Mouse (Mus musculus) intestine, embryonic 14.5 days (tissue): ENCODE data around the gene Stx1b. TPM values are rescaled to one million over a fixed set of nuclear protein-coding genes. Genes with fewer than 3 reads are reported as not detected.

ENCODE experiments used
- ATAC-seq: fragments of 200-750 bp; cut with Nextera tagmentation; replicated peaks from 2 replicates; pipeline ENCODE4 v1.8.0; 2017; ENCODE audit warnings: low read depth, moderate number of reproducible peaks, moderate TSS enrichment, moderate library complexity; ENCODE audit not compliant: low FRiP score, low TSS enrichment
- DNase-seq: peaks from one replicate; pipeline ENCODE4 v3.0.0-alpha.2; 2018; ENCODE audit warnings: low spot score
- H3K27ac ChIP-seq: fragments of 300-500 bp; sonication (generic); 2 replicates; pipeline ENCODE4 v1.5.1; 2014; ENCODE audit warnings: low read depth, mild to moderate bottlenecking, control low read depth
- H3K27me3 ChIP-seq: fragments of 300-500 bp; sonication (generic); replicated peaks from 2 replicates; pipeline ENCODE4 v1.6.1; 2014; ENCODE audit warnings: low read length, control low read depth; ENCODE audit not compliant: control insufficient read depth, insufficient read depth
- H3K36me3 ChIP-seq: fragments of 300-500 bp; sonication (generic); 2 replicates; pipeline ENCODE4 v1.6.1; 2014; ENCODE audit warnings: low read length, control low read depth; ENCODE audit not compliant: control insufficient read depth, insufficient read depth
- H3K4me1 ChIP-seq: fragments of 300-500 bp; sonication (generic); replicated peaks from 2 replicates; pipeline ENCODE4 v1.6.1; 2014; ENCODE audit warnings: low read length, control low read depth, mixed read lengths; ENCODE audit not compliant: control insufficient read depth, insufficient read depth
- H3K4me2 ChIP-seq: fragments of 300-500 bp; sonication (generic); 2 replicates; pipeline ENCODE4 v1.6.1; 2014; ENCODE audit warnings: low read length
- H3K4me3 ChIP-seq: fragments of 300-500 bp; sonication (generic); 2 replicates; pipeline ENCODE4 v1.5.1; 2014; ENCODE audit warnings: low read depth, low read length, control low read depth, mixed read lengths
- H3K9ac ChIP-seq: fragments of 300-500 bp; sonication (generic); 2 replicates; pipeline ENCODE4 v1.6.1; 2014; ENCODE audit warnings: mild to moderate bottlenecking, low read length
- H3K9me3 ChIP-seq: fragments of 300-500 bp; sonication (generic); 2 replicates; pipeline ENCODE4 v1.6.1; 2016; ENCODE audit warnings: low read length, control low read depth; ENCODE audit not compliant: control insufficient read depth
- WGBS: fragments of 180-500 bp; shearing (Covaris S2); extraction: QIAGEN DNeasy Blood & Tissue Kit; methylation state at CpG from one replicate; pipeline ENCODE4 v1.1.7; 2014; 5-methylcytosine and 5-hydroxymethylcytosine counted together
- polyA plus RNA-seq: library from polyadenylated mRNA; unstranded; fragments of >200 nt; fragmentation: Nextera tagmentation; extraction: Ambion mirVana; gene quantifications from 2 replicates; pipeline ENCODE4 v1.2.1, GENCODE M21; 2014

The Stx1b gene
- polyA plus RNA-seq, 1 experiment from 2014 or later: 4.9 TPM

GRCm38 (mm10) chr7:127812292-127812691 is 12.1 kb downstream of the Stx1b start:
- H3K9me3 ChIP-seq: no peaks in the 10 kb centered on the region
- no peaks in the 10 kb centered on the region for H3K27me3 ChIP-seq
- no peaks in the 10 kb centered on the region for H3K4me1 ChIP-seq
- peaks cover 15% of the 10 kb centered on the region; the same call in 1 of the 2 replicates for H3K36me3 ChIP-seq
- H3K27ac ChIP-seq: no peak overlapping the region
- no peak overlapping the region for H3K9ac ChIP-seq
- DNase-seq (no peak), ATAC-seq (no peak)
- no peak overlapping the region for H3K4me3 ChIP-seq
- H3K4me2 ChIP-seq: no peak overlapping the region
- WGBS: 83% methylated on average over 3 of the region's 3 CpGs

- Histone ChIP-seq H3K4me1 (no peaks in the 10 kb centered on the region), H3K27ac (no peak overlapping the region), H3K4me3 (no peak overlapping the region), H3K9me3 (no peaks in the 10 kb centered on the region), H3K27me3 (no peaks in the 10 kb centered on the region), H3K9ac (no peak overlapping the region), H3K36me3 (peaks cover 15% of the 10 kb centered on the region; the same call in 1 of the 2 replicates), H3K4me2 (no peak overlapping the region)
- no peak for ATAC-seq
- WGBS: 76% methylated on average over 4 of the region's 4 CpGs
- no peak for DNase-seq
Measured at GRCm38 (mm10) chr7:127811240-127811639, 13.1 kb downstream of the Stx1b start.

GRCm38 (mm10) chr7:127810650-127811049 is 13.7 kb downstream of the Stx1b start:
- WGBS: 82% methylated on average over 10 of the region's 10 CpGs

GRCm38 (mm10) chr7:127809846-127810245 is 14.5 kb downstream of the Stx1b start:
- Histone ChIP-seq H3K36me3 (peaks cover 15% of the 10 kb centered on the region; the same call in 1 of the 2 replicates), H3K9ac (no peak overlapping the region), H3K4me3 (no peak overlapping the region), H3K27ac (no peak overlapping the region), H3K27me3 (no peaks in the 10 kb centered on the region), H3K9me3 (no peaks in the 10 kb centered on the region), H3K4me1 (no peaks in the 10 kb centered on the region), H3K4me2 (no peak overlapping the region)
- DNase-seq: no peak
- no peak for ATAC-seq
- WGBS: 93% methylated on average over 1 of the region's 1 CpGs

More at GRCm38 (mm10) chr7:127810650-127811049, 13.7 kb downstream of the Stx1b start:
- Histone ChIP-seq H3K36me3 (peaks cover 15% of the 10 kb centered on the region; the same call in 1 of the 2 replicates), H3K4me3 (no peak overlapping the region), H3K4me1 (no peaks in the 10 kb centered on the region), H3K9ac (no peak overlapping the region), H3K4me2 (no peak overlapping the region), H3K9me3 (no peaks in the 10 kb centered on the region), H3K27me3 (no peaks in the 10 kb centered on the region), H3K27ac (no peak overlapping the region)
- ATAC-seq: no peak
- no peak for DNase-seq

GRCm38 (mm10) chr7:127808821-127809220 is 15.5 kb downstream of the Stx1b start:
- Histone ChIP-seq H3K9ac (no peak overlapping the region), H3K4me3 (no peak overlapping the region), H3K27me3 (no peaks in the 10 kb centered on the region), H3K4me2 (no peak overlapping the region), H3K4me1 (no peaks in the 10 kb centered on the region), H3K36me3 (peaks cover 10% of the 10 kb centered on the region; the same call in 1 of the 2 replicates), H3K9me3 (no peaks in the 10 kb centered on the region), H3K27ac (no peak overlapping the region)
- WGBS: 75% methylated on average over 5 of the region's 5 CpGs
- ATAC-seq (no peak), DNase-seq (no peak)

GRCm38 (mm10) chr7:127802313-127802712 is 22.0 kb downstream of the Stx1b start:
- no peaks in the 10 kb centered on the region for H3K27me3 ChIP-seq
- 92% methylated on average over 17 of the region's 17 CpGs for WGBS
- H3K4me1 ChIP-seq: no peaks in the 10 kb centered on the region; the same call in 1 of the 2 replicates
- ATAC-seq: no peak
- H3K9ac ChIP-seq: no peak overlapping the region
- H3K9me3 ChIP-seq: no peaks in the 10 kb centered on the region
- H3K36me3 ChIP-seq: peaks cover 40% of the 10 kb centered on the region
- no peak overlapping the region for H3K4me3 ChIP-seq
- no peak overlapping the region for H3K27ac ChIP-seq
- H3K4me2 ChIP-seq: no peak overlapping the region
- DNase-seq: no peak

GRCm38 (mm10) chr7:127801010-127801621 is 23.2 kb downstream of the Stx1b start:
- Histone ChIP-seq H3K4me3 (peak overlapping the region; percentile 13; the same call in 1 of the 2 replicates), H3K9me3 (no peaks in the 10 kb centered on the region), H3K36me3 (peaks cover 52% of the 10 kb centered on the region), H3K4me2 (peak overlapping the region; percentile 44), H3K27ac (no peak overlapping the region), H3K9ac (no peak overlapping the region), H3K4me1 (no peaks in the 10 kb centered on the region; the same call in 1 of the 2 replicates), H3K27me3 (no peaks in the 10 kb centered on the region)
- 88% methylated on average over 8 of the region's 8 CpGs for WGBS
- DNase-seq (no peak), ATAC-seq (peak; percentile 17; the same call in 1 of the 2 replicates)

- H3K4me2 ChIP-seq: peak within 1 kb of the TSS; percentile 44
- no peaks in the 10 kb centered on the region for H3K9me3 ChIP-seq
- peak; percentile 97 for DNase-seq
- peak; percentile 88 for ATAC-seq
- 0 out of 2 replicates have a peak within 1 kb of the TSS, but pooled peaks have one; percentile 29 for H3K9ac ChIP-seq
- H3K4me1 ChIP-seq: no peaks in the 10 kb centered on the region; the same call in 1 of the 2 replicates
- H3K4me3 ChIP-seq: peak within 1 kb of the TSS; percentile 13
- no peak within 1 kb of the TSS for H3K27ac ChIP-seq
- H3K27me3 ChIP-seq: no peaks in the 10 kb centered on the region
- peaks cover 58% of the 10 kb centered on the region for H3K36me3 ChIP-seq
- WGBS: 27% methylated on average over 6 of the region's 6 CpGs
Measured at GRCm38 (mm10) chr7:127800435-127801009, 23.8 kb downstream of the Stx1b start, which contains the start of gene Hsd3b7. TSS of gene Hsd3b7 (plus strand) at chr7:127800604.
